Mouse (Mus musculus): ENCODE results near the gene Ddx19b. TPM values are rescaled to one million over a fixed set of nuclear protein-coding genes. Genes with fewer than 3 reads are reported as not detected.
"Not testable (repeated sequence)": the region's sequence is repeated elsewhere in the genome, so short reads cannot be mapped to it uniquely, and the experiment has no call there.

Ddx19b gene
- polyA plus RNA-seq, 1 experiment from 2014 or later: 4.4 TPM

- H3K36me3 ChIP-seq (ENCODE audit: insufficient read depth, low read length): no peaks in the 10 kb centered on the region
- H3K4me1 ChIP-seq (replicated peaks; ENCODE audit: insufficient read depth, low read length): no peaks in the 10 kb centered on the region
- H3K9ac ChIP-seq (ENCODE audit: low read depth, low read length): no peak overlapping the region
- no peak overlapping the region for H3K4me2 ChIP-seq (ENCODE audit: low read length)
- 49% methylated on average over 4 of the region's 4 CpGs for WGBS
- H3K4me3 ChIP-seq (replicated peaks; ENCODE audit: low read depth, low read length): no peak overlapping the region
- ATAC-seq (replicated peaks; ENCODE audit: low FRiP score, low read depth) (no peak), DNase-seq (ENCODE audit: low spot score) (no peak)
- H3K27ac ChIP-seq: no peak overlapping the region
- H3K27me3 ChIP-seq (ENCODE audit: insufficient read depth, low read length): no peaks in the 10 kb centered on the region
- H3K9me3 ChIP-seq (replicated peaks; ENCODE audit: low read length): no peaks in the 10 kb centered on the region
- no peak for TF ChIP-seq CTCF (IDR thresholded peaks at IDR 0.05; ENCODE audit: low read depth)
Measured at GRCm38 (mm10) chr8:111029589-111029988, 2.0 kb downstream of the Ddx19b start.

GRCm38 (mm10) chr8:111027391-111027937, 4.1 kb downstream of the Ddx19b start:
- Histone ChIP-seq H3K27me3 (ENCODE audit: insufficient read depth, low read length) (no peaks in the 10 kb centered on the region), H3K9me3 (replicated peaks; ENCODE audit: low read length) (no peaks in the 10 kb centered on the region), H3K4me2 (ENCODE audit: low read length) (peak overlapping the region; percentile 70), H3K4me1 (replicated peaks; ENCODE audit: insufficient read depth, low read length) (no peaks in the 10 kb centered on the region), H3K9ac (ENCODE audit: low read depth, low read length) (peak overlapping the region; percentile 81), H3K27ac (peak overlapping the region; percentile 77), H3K36me3 (ENCODE audit: insufficient read depth, low read length) (no peaks in the 10 kb centered on the region), H3K4me3 (replicated peaks; ENCODE audit: low read depth, low read length) (peak overlapping the region; percentile 66)
- no peak for TF ChIP-seq CTCF (IDR thresholded peaks at IDR 0.05; ENCODE audit: low read depth)
- under 1% methylated on average over 31 of the region's 31 CpGs for WGBS
- ATAC-seq (replicated peaks; ENCODE audit: low FRiP score, low read depth) (peak; percentile 98), DNase-seq (ENCODE audit: low spot score) (peak; percentile 91)

GRCm38 (mm10) chr8:111026609-111027008, 4.9 kb downstream of the Ddx19b start:
- H3K27me3 ChIP-seq (ENCODE audit: insufficient read depth, low read length); DNase-seq (ENCODE audit: low spot score); H3K4me2 ChIP-seq (ENCODE audit: low read length); H3K4me1 ChIP-seq (replicated peaks; ENCODE audit: insufficient read depth, low read length); H3K9ac ChIP-seq (ENCODE audit: low read depth, low read length); ATAC-seq (replicated peaks; ENCODE audit: low FRiP score, low read depth); H3K9me3 ChIP-seq (replicated peaks; ENCODE audit: low read length); H3K27ac ChIP-seq; H3K4me3 ChIP-seq (replicated peaks; ENCODE audit: low read depth, low read length); H3K36me3 ChIP-seq (ENCODE audit: insufficient read depth, low read length): not testable (repeated sequence)
- 92% methylated on average over 1 of the region's 2 CpGs for WGBS

GRCm38 (mm10) chr8:111010230-111010991, 21.1 kb downstream of the Ddx19b start:
- not testable (repeated sequence) for H3K4me1 ChIP-seq (replicated peaks; ENCODE audit: insufficient read depth, low read length); H3K27ac ChIP-seq; H3K9ac ChIP-seq (ENCODE audit: low read depth, low read length); DNase-seq (ENCODE audit: low spot score); H3K27me3 ChIP-seq (ENCODE audit: insufficient read depth, low read length); H3K4me2 ChIP-seq (ENCODE audit: low read length); H3K4me3 ChIP-seq (replicated peaks; ENCODE audit: low read depth, low read length); ATAC-seq (replicated peaks; ENCODE audit: low FRiP score, low read depth); H3K9me3 ChIP-seq (replicated peaks; ENCODE audit: low read length)
- WGBS: 90% methylated on average over 8 of the region's 10 CpGs
- peaks cover 14% of the 10 kb centered on the region; the same call in 1 of the 2 replicates for H3K36me3 ChIP-seq (ENCODE audit: insufficient read depth, low read length)

- H3K4me2 ChIP-seq (ENCODE audit: low read length): peak within 1 kb of the TSS; percentile 80
- no peaks in the 10 kb centered on the region for H3K4me1 ChIP-seq (replicated peaks; ENCODE audit: insufficient read depth, low read length)
- H3K4me3 ChIP-seq (replicated peaks; ENCODE audit: low read depth, low read length): peak within 1 kb of the TSS; percentile 92
- H3K27me3 ChIP-seq (ENCODE audit: insufficient read depth, low read length): no peaks in the 10 kb centered on the region
- no peaks in the 10 kb centered on the region for H3K9me3 ChIP-seq (replicated peaks; ENCODE audit: low read length)
- peak within 1 kb of the TSS; percentile 92 for H3K27ac ChIP-seq
- peak; percentile 45; the same call in 1 of the 2 replicates for TF ChIP-seq CTCF (IDR thresholded peaks at IDR 0.05; ENCODE audit: low read depth)
- ATAC-seq (replicated peaks; ENCODE audit: low FRiP score, low read depth) (peak; percentile 91), DNase-seq (ENCODE audit: low spot score) (peak; percentile 95)
- H3K9ac ChIP-seq (ENCODE audit: low read depth, low read length): peak within 1 kb of the TSS; percentile 90
- no peaks in the 10 kb centered on the region for H3K36me3 ChIP-seq (ENCODE audit: insufficient read depth, low read length)
- WGBS: 4% methylated on average over 58 of the region's 58 CpGs
Measured at GRCm38 (mm10) chr8:110997547-110998531, 33.7 kb downstream of the Ddx19b start, which contains the start of gene Ddx19a. Gene Ddx19a (minus strand): TSS chr8:110997800.
